Mouse (Mus musculus): Measurements from ENCODE around the gene Wfikkn1. TPM values are rescaled to one million over a fixed set of nuclear protein-coding genes. Genes with fewer than 3 reads are reported as not detected.

The Wfikkn1 gene
- total RNA-seq, 2 experiments from 2014 or later, result 1.3 to 2.2 TPM

- intact Hi-C loops (cut with DNase I), result no loop called here
- no peak for DNase-seq
Observed at GRCm38 (mm10) chr17:25839455-25840235, 41.0 kb downstream of the Wfikkn1 start.

- intact Hi-C loops (cut with DNase I), result no loop called here
- no peak for DNase-seq
Observed at GRCm38 (mm10) chr17:25838904-25839303, 41.8 kb downstream of the Wfikkn1 start.

GRCm38 (mm10) chr17:25837533-25837932, 43.1 kb downstream of the Wfikkn1 start:
- no peak for DNase-seq
- intact Hi-C loops (cut with DNase I), result no loop called here

- DNase-seq, result peak; percentile 82
Observed at GRCm38 (mm10) chr17:25837076-25837410, 43.6 kb downstream of the Wfikkn1 start, which contains the start of gene Rhbdl1. Gene Rhbdl1, minus strand, starts transcription at chr17:25837295.

GRCm38 (mm10) chr17:25836397-25837075, 44.1 kb downstream of the Wfikkn1 start:
- DNase-seq, result peak; percentile 78
- intact Hi-C loops (cut with DNase I), result no loop called here

More at GRCm38 (mm10) chr17:25837076-25837410, 43.6 kb downstream of the Wfikkn1 start, which contains the start of gene Rhbdl1:
- intact Hi-C loops (cut with DNase I), result no loop called here

GRCm38 (mm10) chr17:25835816-25836215, 44.8 kb downstream of the Wfikkn1 start:
- no peak for DNase-seq

GRCm38 (mm10) chr17:25835301-25835700, 45.4 kb downstream of the Wfikkn1 start:
- no peak for DNase-seq
- intact Hi-C loops (cut with DNase I), result no loop called here

More at GRCm38 (mm10) chr17:25835816-25836215, 44.8 kb downstream of the Wfikkn1 start:
- intact Hi-C loops (cut with DNase I), result no loop called here

GRCm38 (mm10) chr17:25834595-25835222, 45.9 kb downstream of the Wfikkn1 start:
- DNase-seq, result no peak
- intact Hi-C loops (cut with DNase I), result no loop called here

GRCm38 (mm10) chr17:25833961-25834594, 46.6 kb downstream of the Wfikkn1 start:
- DNase-seq, result no peak
- intact Hi-C loops (cut with DNase I), result no loop called here

GRCm38 (mm10) chr17:25833291-25833663, 47.4 kb downstream of the Wfikkn1 start, which contains the start of gene Stub1:
Gene Stub1, minus strand, starts transcription at chr17:25833404.
- DNase-seq, result peak; percentile 93
- intact Hi-C loops (cut with DNase I), result no loop called here

GRCm38 (mm10) chr17:25832436-25833290, 48.0 kb downstream of the Wfikkn1 start:
- intact Hi-C loops (cut with DNase I), result no loop called here

GRCm38 (mm10) chr17:25831451-25832281, 49.0 kb downstream of the Wfikkn1 start:
- DNase-seq, result no peak
- intact Hi-C loops (cut with DNase I), result no loop called here

More at GRCm38 (mm10) chr17:25832436-25833290, 48.0 kb downstream of the Wfikkn1 start:
- peak; percentile 99 for DNase-seq

GRCm38 (mm10) chr17:25830806-25831431, 49.7 kb downstream of the Wfikkn1 start:
- intact Hi-C loops (cut with DNase I), result no loop called here
- no peak for DNase-seq

GRCm38 (mm10) chr17:25830200-25830753, 50.4 kb downstream of the Wfikkn1 start:
- intact Hi-C loops (cut with DNase I), result no loop called here
- DNase-seq, result no peak

- intact Hi-C loops (cut with DNase I), result no loop called here
- no peak for DNase-seq
Observed at GRCm38 (mm10) chr17:25829558-25830017, 51.1 kb downstream of the Wfikkn1 start.

GRCm38 (mm10) chr17:25828712-25829557, 51.7 kb downstream of the Wfikkn1 start, which contains the start of gene Jmjd8:
Gene Jmjd8, plus strand, starts transcription at chr17:25828867.
- DNase-seq, result peak; percentile 83
- intact Hi-C loops (cut with DNase I), result no loop called here

GRCm38 (mm10) chr17:25828223-25828594, 52.4 kb downstream of the Wfikkn1 start:
- intact Hi-C loops (cut with DNase I), result no loop called here
- no peak for DNase-seq
